Mouse (Mus musculus) gastrocnemius, adult 18-20 months (tissue): Measurements from ENCODE around the gene Ptgs1. TPM values are rescaled to one million over a fixed set of nuclear protein-coding genes. Genes with fewer than 3 reads are reported as not detected.
"Not testable (repeated sequence)": the region's sequence is repeated elsewhere in the genome, so short reads cannot be mapped to it uniquely, and the experiment has no call there.

Experiments
- DNase-seq: peaks from one replicate; pipeline ENCODE4 v3.0.0; 2021; ENCODE audit warnings: low spot score
- long read RNA-seq, 2 experiments: library from polyadenylated mRNA; stranded (forward); transcript quantifications; one replicate each; pipeline ENCODE4 v2.0.0; 2021
- total RNA-seq, 2 experiments: library from RNA; stranded (reverse); gene quantifications; 2 replicates each; pipeline ENCODE4 v1.2.3; 2021

The Ptgs1 gene
- total RNA-seq = 1 to 10 TPM; 3.0 to 3.8 TPM
- long read RNA-seq, experiment 1, partial matches to known transcripts = 0 of 2 reads
- long read RNA-seq, experiment 1, other reads (novel, unspliced or antisense) = 0 of 2 reads
- long read RNA-seq, experiment 2, partial matches to known transcripts = 0 of 4 reads
- long read RNA-seq, experiment 2, other reads (novel, unspliced or antisense) = 1 of 4 reads

- peak; percentile 32 for DNase-seq
These were observed at the start of gene Ptgs1 for GRCm38 (mm10) chr2:36230366-36230765. TSS of gene Ptgs1 (plus strand) at chr2:36230426.

- DNase-seq = not testable (repeated sequence)
These were observed 48.4 kb upstream of the Ptgs1 start for GRCm38 (mm10) chr2:36181587-36182368.

- DNase-seq = peak; percentile 13
These were observed 46.9 kb upstream of the Ptgs1 start for GRCm38 (mm10) chr2:36183278-36183677.

GRCm38 (mm10) chr2:36184192-36184591 lies 46.0 kb upstream of the Ptgs1 start:
- no peak for DNase-seq

GRCm38 (mm10) chr2:36184876-36185275 lies 45.4 kb upstream of the Ptgs1 start:
- DNase-seq = no peak

- DNase-seq = not testable (repeated sequence)
These were observed 41.0 kb upstream of the Ptgs1 start for GRCm38 (mm10) chr2:36189200-36189599.

- no peak for DNase-seq
These were observed 38.9 kb upstream of the Ptgs1 start for GRCm38 (mm10) chr2:36191098-36191941.

GRCm38 (mm10) chr2:36197021-36197420 lies 33.2 kb upstream of the Ptgs1 start:
- DNase-seq = no peak

- no peak for DNase-seq
These were observed 32.0 kb upstream of the Ptgs1 start for GRCm38 (mm10) chr2:36197919-36198881.

GRCm38 (mm10) chr2:36198882-36199262 lies 31.4 kb upstream of the Ptgs1 start:
- no peak for DNase-seq

GRCm38 (mm10) chr2:36200813-36201212 lies 29.4 kb upstream of the Ptgs1 start:
- no peak for DNase-seq

GRCm38 (mm10) chr2:36201756-36202610 lies 28.2 kb upstream of the Ptgs1 start:
- no peak for DNase-seq

- DNase-seq = no peak
These were observed 27.7 kb upstream of the Ptgs1 start for GRCm38 (mm10) chr2:36202611-36202880.

GRCm38 (mm10) chr2:36203011-36203825 lies 27.0 kb upstream of the Ptgs1 start:
- no peak for DNase-seq

GRCm38 (mm10) chr2:36204595-36204994 lies 25.6 kb upstream of the Ptgs1 start:
- no peak for DNase-seq

GRCm38 (mm10) chr2:36207071-36207470 lies 23.2 kb upstream of the Ptgs1 start:
- DNase-seq = no peak

- no peak for DNase-seq
These were observed 19.4 kb upstream of the Ptgs1 start for GRCm38 (mm10) chr2:36210796-36211195.

- DNase-seq = no peak
These were observed 18.4 kb upstream of the Ptgs1 start for GRCm38 (mm10) chr2:36211785-36212184.

GRCm38 (mm10) chr2:36213108-36213507 lies 17.1 kb upstream of the Ptgs1 start:
- DNase-seq = no peak
